Mouse (Mus musculus) heart, postnatal 0 days (tissue): ENCODE measurements around the gene Wfikkn2. TPM values are rescaled to one million over a fixed set of nuclear protein-coding genes. Genes with fewer than 3 reads are reported as not detected.
A peak's percentile ranks its signal among the peaks of the same experiment; 100 is the strongest.

Experiments
- ATAC-seq: fragments of 200-750 bp; cut with Nextera tagmentation; 2 replicates; pipeline ENCODE4 v1.8.0; 2017; ENCODE audit warnings: low read depth, moderate number of reproducible peaks, moderate library complexity; ENCODE audit not compliant: insufficient read depth
- DNase-seq: peaks from one replicate; pipeline ENCODE4 v3.0.0-alpha.2; 2016; ENCODE audit warnings: low spot score
- H3K27ac ChIP-seq: fragments of 300-500 bp; sonication (generic); 2 replicates; pipeline ENCODE4 v1.5.1; 2014; ENCODE audit warnings: low read depth, mild to moderate bottlenecking
- H3K27me3 ChIP-seq: fragments of 300-500 bp; sonication (generic); 2 replicates; pipeline ENCODE4 v1.6.1; 2014; ENCODE audit warnings: low read length, mixed read lengths; ENCODE audit not compliant: control insufficient read depth, insufficient read depth
- H3K36me3 ChIP-seq: fragments of 300-500 bp; sonication (generic); replicated peaks from 2 replicates; pipeline ENCODE4 v1.6.1; 2014; ENCODE audit warnings: low read length, mixed read lengths; ENCODE audit not compliant: control insufficient read depth, insufficient read depth
- H3K4me1 ChIP-seq: fragments of 300-500 bp; sonication (generic); 2 replicates; pipeline ENCODE4 v1.6.1; 2014; ENCODE audit warnings: antibody characterized with exemption; ENCODE audit not compliant: control insufficient read depth, insufficient read depth
- H3K4me2 ChIP-seq: fragments of 300-500 bp; sonication (generic); 2 replicates; pipeline ENCODE4 v1.6.1; 2014; ENCODE audit warnings: low read depth, mild to moderate bottlenecking, low read length, moderate library complexity
- H3K4me3 ChIP-seq: fragments of 300-500 bp; sonication (generic); 2 replicates; pipeline ENCODE4 v1.5.1; 2014; ENCODE audit warnings: low read depth, low read length
- H3K9ac ChIP-seq: fragments of 300-500 bp; sonication (generic); replicated peaks from 2 replicates; pipeline ENCODE4 v1.6.1; 2014; ENCODE audit warnings: low read depth, low read length, mixed read lengths
- H3K9me3 ChIP-seq: fragments of 300-500 bp; sonication (generic); replicated peaks from 2 replicates; pipeline ENCODE4 v1.6.1; 2016; ENCODE audit warnings: low read length; ENCODE audit not compliant: control insufficient read depth
- CTCF ChIP-seq: IDR thresholded peaks from 2 replicates; pipeline ENCODE4 v1.5.1; 2016; ENCODE audit warnings: antibody characterized with exemption, control low read depth, low read depth
- EP300 ChIP-seq: IDR thresholded peaks from 2 replicates; pipeline ENCODE4 v1.6.1; 2016; ENCODE audit warnings: antibody characterized with exemption, low read depth
- WGBS: fragments of 180-500 bp; shearing (Covaris S2); extraction: QIAGEN DNeasy Blood & Tissue Kit; methylation state at CpG from one replicate; pipeline ENCODE4 v1.1.7; 2014; 5-methylcytosine and 5-hydroxymethylcytosine counted together
- polyA plus RNA-seq: library from polyadenylated mRNA; unstranded; fragments of >200 nt; fragmentation: Nextera tagmentation; extraction: Ambion mirVana; gene quantifications from 2 replicates; pipeline ENCODE4 v1.2.1, GENCODE M21; 2015
- total RNA-seq: library from RNA; depleted of rRNA; stranded (reverse); fragments of >200 nt; gene quantifications from 2 replicates; pipeline ENCODE4 v1.2.3, GENCODE M21; 2014; ENCODE audit warnings: low replicate concordance

The Wfikkn2 gene
- total and polyA plus RNA-seq, 2 experiments from 2014 or later: 0.76 to 1.6 TPM

DNA sequence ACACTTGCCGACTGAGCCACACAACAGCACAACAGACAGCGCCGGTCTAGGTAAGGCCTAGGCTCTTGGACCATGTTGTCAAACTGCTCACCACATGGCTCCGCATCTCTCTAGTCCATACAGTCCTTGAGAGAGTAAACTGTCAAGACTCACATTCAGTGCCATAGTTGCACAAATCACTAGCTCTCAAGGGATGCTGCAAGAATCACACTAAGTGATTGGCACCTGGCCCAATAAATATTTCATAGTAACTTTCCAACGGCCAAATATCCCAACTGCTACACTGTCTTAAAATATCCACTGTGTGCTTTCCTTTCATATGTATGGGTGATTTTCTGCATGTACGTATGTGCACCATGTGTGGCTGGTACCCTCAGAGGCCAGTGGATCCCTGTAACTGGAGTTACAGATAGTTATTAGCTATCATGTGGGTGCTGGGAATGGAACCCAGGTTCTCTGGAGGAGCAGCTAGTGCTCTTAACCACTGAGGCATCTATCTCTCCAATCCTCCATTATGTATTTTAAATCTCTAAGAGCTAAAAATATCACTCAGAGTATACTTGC, 37.8 kb upstream of the Wfikkn2 start:
- no peak for DNase-seq
- no peak for ATAC-seq
- Histone ChIP-seq H3K27ac (no peak overlapping the region), H3K36me3 (peaks cover 44% of the 10 kb centered on the region), H3K27me3 (no peaks in the 10 kb centered on the region), H3K9me3 (no peaks in the 10 kb centered on the region), H3K9ac (no peak overlapping the region), H3K4me2 (no peak overlapping the region), H3K4me3 (no peak overlapping the region), H3K4me1 (0 out of 2 replicates have a peak, but pooled peaks cover 5% of the 10 kb centered on the region)
- WGBS: 85% methylated on average over 6 of the region's 6 CpGs
- TF ChIP-seq EP300 (no peak), CTCF (no peak)

GRCm38 (mm10) chr11:94282291-94282690, 36.5 kb upstream of the Wfikkn2 start:
- ATAC-seq: no peak
- H3K4me2 ChIP-seq: no peak overlapping the region
- no peaks in the 10 kb centered on the region for H3K27me3 ChIP-seq
- H3K4me1 ChIP-seq: 0 out of 2 replicates have a peak, but pooled peaks cover 5% of the 10 kb centered on the region
- no peaks in the 10 kb centered on the region for H3K9me3 ChIP-seq
- 49% methylated on average over 5 of the region's 5 CpGs for WGBS
- TF ChIP-seq CTCF (no peak), EP300 (no peak)
- no peak for DNase-seq
- H3K36me3 ChIP-seq: peaks cover 31% of the 10 kb centered on the region
- peak overlapping the region; percentile 54 for H3K27ac ChIP-seq
- no peak overlapping the region for H3K9ac ChIP-seq
- H3K4me3 ChIP-seq: no peak overlapping the region

DNA sequence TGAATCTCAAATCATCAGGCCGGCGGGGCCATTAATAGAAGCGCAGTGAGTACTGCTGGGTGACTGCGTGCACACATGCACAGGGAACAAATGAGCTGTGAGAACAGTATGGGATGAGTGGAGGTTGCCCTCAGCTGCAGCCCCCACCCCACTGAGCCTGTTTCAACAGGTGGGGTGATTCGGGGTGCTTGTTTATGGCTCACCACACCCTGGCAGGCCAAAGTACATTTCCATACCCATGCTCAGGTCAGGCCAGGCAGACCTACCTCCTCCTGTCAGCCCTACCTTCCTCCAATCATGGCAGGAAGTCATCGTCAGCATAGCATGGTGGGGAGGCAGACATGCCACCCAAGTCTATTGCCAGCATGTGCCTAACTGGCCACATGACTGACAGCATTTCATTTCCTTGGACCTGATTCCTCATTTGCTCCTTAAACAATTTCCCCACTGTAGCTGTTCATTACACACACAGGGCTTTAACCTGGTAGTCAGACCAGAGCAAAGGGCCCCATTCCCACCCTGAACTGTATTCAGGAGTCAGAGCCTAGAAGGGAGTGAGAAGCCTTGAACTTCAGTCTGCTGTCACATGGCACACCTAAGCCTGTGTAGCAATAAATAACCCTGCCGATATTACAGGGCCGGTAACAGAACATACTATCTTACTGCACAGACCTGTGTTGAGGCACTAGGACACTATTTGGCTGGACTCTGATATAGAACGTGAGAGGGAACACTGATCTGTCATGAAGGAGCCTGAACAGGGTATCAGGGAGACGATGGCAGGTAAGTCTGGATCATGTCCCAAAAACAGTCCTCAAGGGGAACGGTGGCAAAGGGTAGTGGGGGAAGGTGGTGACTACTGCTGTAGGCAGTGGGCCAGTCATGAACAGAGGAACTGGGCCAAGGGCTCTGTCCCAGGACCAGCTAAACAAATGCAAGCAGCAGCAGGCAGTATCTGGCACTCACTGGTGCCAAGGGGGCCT, 35.7 kb upstream of the Wfikkn2 start, which contains the start of gene Gm21885:
Gm21885 (plus strand) TSS at position 675 of the 983 bp plus-strand sequence.
- H3K4me1 ChIP-seq: 0 out of 2 replicates have a peak, but pooled peaks cover 5% of the 10 kb centered on the region

GRCm38 (mm10) chr11:94276869-94277337, 31.1 kb upstream of the Wfikkn2 start:
- Histone ChIP-seq H3K27ac (no peak overlapping the region), H3K4me1 (peaks cover 9% of the 10 kb centered on the region), H3K4me3 (peak overlapping the region; percentile 44), H3K27me3 (no peaks in the 10 kb centered on the region), H3K9ac (peak overlapping the region; percentile 43; the same call in 1 of the 2 replicates), H3K36me3 (no peaks in the 10 kb centered on the region), H3K4me2 (peak overlapping the region; percentile 70), H3K9me3 (no peaks in the 10 kb centered on the region)
- ATAC-seq (peak; percentile 81), DNase-seq (peak; percentile 97)
- TF ChIP-seq EP300 (no peak), CTCF (peak; percentile 90)
- WGBS: 7% methylated on average over 20 of the region's 20 CpGs

More for the DNA sequence above, 35.7 kb upstream of the Wfikkn2 start, which contains the start of gene Gm21885:
- no peaks in the 10 kb centered on the region for H3K9me3 ChIP-seq
- no peak for TF ChIP-seq CTCF
- TF ChIP-seq EP300: no peak
- DNase-seq (no peak), ATAC-seq (peak; percentile 38)
- peaks cover 26% of the 10 kb centered on the region for H3K36me3 ChIP-seq
- H3K4me2 ChIP-seq: no peak within 1 kb of the TSS
- H3K9ac ChIP-seq: no peak within 1 kb of the TSS
- H3K27me3 ChIP-seq: no peaks in the 10 kb centered on the region
- H3K27ac ChIP-seq: peak within 1 kb of the TSS; percentile 54
- H3K4me3 ChIP-seq: no peak within 1 kb of the TSS
- 54% methylated on average over 11 of the region's 11 CpGs for WGBS

GRCm38 (mm10) chr11:94275686-94276085, 29.9 kb upstream of the Wfikkn2 start:
- no peak for DNase-seq
- H3K4me3 ChIP-seq: no peak overlapping the region
- no peak for ATAC-seq
- no peak for TF ChIP-seq EP300
- TF ChIP-seq CTCF: no peak
- H3K27ac ChIP-seq: no peak overlapping the region
- 89% methylated on average over 2 of the region's 2 CpGs for WGBS
- no peak overlapping the region for H3K4me2 ChIP-seq
- H3K4me1 ChIP-seq: peaks cover 9% of the 10 kb centered on the region
- H3K27me3 ChIP-seq: no peaks in the 10 kb centered on the region
- no peaks in the 10 kb centered on the region for H3K9me3 ChIP-seq
- H3K9ac ChIP-seq: no peak overlapping the region
- H3K36me3 ChIP-seq: no peaks in the 10 kb centered on the region
